Mouse (Mus musculus) C3H10T1/2 (cell line): Measurements from ENCODE around the gene Nop2. TPM values are rescaled to one million over a fixed set of nuclear protein-coding genes. Genes with fewer than 3 reads are reported as not detected.

Experiments
- polyA plus RNA-seq, 2 experiments: library from polyadenylated mRNA; unstranded; fragments of >200 nt; fragmentation: generic; extraction: Trizol; gene quantifications; one replicate each; pipeline ENCODE4 v1.2.1; 2012; ENCODE audit warnings: missing spikeins in 2 of 2

Gene Nop2
- polyA plus RNA-seq, result 10 to 100 TPM; 25.7 to 58.8 TPM

GRCm38 (mm10) chr6:125131302-125132156 is at the start of gene Nop2:
TSS of gene Nop2 (plus strand) at chr6:125131909.

DNA sequence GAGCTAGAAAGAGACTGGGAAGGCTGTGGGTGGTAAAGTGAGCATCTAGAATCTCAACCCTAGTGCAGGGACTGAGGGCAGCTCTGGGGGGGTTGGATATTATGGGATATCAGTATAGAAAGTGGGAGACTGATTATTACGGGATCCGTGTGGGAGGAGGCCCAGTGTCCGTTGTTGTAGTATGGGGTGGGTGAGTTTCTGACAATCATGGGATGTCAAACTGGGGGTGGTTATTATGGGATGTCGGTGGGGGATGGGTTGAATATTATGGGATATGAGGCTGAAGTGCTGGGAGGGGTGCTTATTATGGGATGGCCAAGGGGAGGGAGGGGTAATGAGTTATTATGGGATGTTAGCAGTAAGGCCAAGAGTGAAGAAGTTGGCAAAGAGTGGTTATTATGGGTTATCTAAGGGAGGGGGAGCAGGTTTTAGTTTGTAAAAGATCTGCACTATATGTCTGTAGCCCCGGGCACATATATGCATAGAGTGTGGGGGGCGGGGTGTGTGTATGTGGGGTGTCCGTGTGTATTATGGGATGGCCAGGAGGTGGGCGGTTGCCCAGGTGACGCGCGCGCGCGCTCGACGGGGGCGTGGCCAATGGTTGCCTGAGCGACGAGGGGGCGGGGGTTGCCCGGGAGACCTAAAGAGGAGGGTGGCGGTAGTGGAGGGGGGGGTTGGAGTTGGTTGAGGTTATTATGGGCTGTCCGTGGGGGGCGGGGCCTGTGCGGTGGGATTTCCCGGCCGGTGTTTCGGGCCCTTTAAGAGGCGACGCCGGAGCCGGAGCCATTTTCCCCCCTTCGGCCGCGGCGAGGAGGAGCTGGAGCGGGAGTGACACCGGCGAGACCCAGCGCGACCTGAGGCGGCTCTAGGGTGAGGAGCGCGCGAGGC is 36.1 kb upstream of the Nop2 start, which contains the start of gene Chd4:
Gene Chd4 (plus strand): TSS at position 591 of the 888 bp plus-strand sequence.

GRCm38 (mm10) chr6:125145001-125145400 is 13.3 kb downstream of the Nop2 start, which contains the start of gene Iffo1:
TSS of gene Iffo1 (plus strand) at chr6:125145241.

GRCm38 (mm10) chr6:125166051-125166751 is 34.5 kb downstream of the Nop2 start, which contains the start of gene Gapdh:
TSS of gene Gapdh (minus strand) at chr6:125166467.

GRCm38 (mm10) chr6:125191332-125192015 is 59.8 kb downstream of the Nop2 start, which contains the start of the genes Ncapd2 and Mrpl51:
TSS of gene Ncapd2 (minus strand) at chr6:125191701.
TSS of gene Mrpl51 (plus strand) at chr6:125191801.

Other genes with a start within 250 kb of the Nop2 start
- gene Cd4, start 243.7 kb upstream of the Nop2 start, polyA plus RNA-seq, result under 1 TPM in 1 of 2 experiments, not detected in 1; 0.04 TPM
- 1 to 10 TPM in 1 of 2 experiments, under 1 TPM in 1; 0.13 to 1.9 TPM for gene Lag3, start 220.2 kb upstream of the Nop2 start, polyA plus RNA-seq
- 1,000 to 10,000 TPM; 2,499 to 3,064 TPM for gene Ptms, start 211.8 kb upstream of the Nop2 start, polyA plus RNA-seq
- 100 to 1,000 TPM; 293 to 332 TPM for gene Mlf2, start 200.5 kb upstream of the Nop2 start, polyA plus RNA-seq
- 100 to 1,000 TPM in 1 of 2 experiments, 10 to 100 TPM in 1; 99.3 to 123 TPM for gene Cops7a, start 166.4 kb upstream of the Nop2 start, polyA plus RNA-seq
- gene Pianp, start 135.2 kb upstream of the Nop2 start, polyA plus RNA-seq, result 10 to 100 TPM in 1 of 2 experiments, 1 to 10 TPM in 1; 3.0 to 14.0 TPM
- gene Zfp384, start 122.8 kb upstream of the Nop2 start, polyA plus RNA-seq, result 10 to 100 TPM in 1 of 2 experiments, 1 to 10 TPM in 1; 9.5 to 27.6 TPM
- 10 to 100 TPM; 15.4 to 76.7 TPM for gene Ing4, start 92.1 kb upstream of the Nop2 start, polyA plus RNA-seq
- gene Acrbp, start 82.2 kb upstream of the Nop2 start, polyA plus RNA-seq, result 1 to 10 TPM in 1 of 2 experiments, under 1 TPM in 1; 0.32 to 8.6 TPM
- gene Lpar5, start 64.0 kb upstream of the Nop2 start, polyA plus RNA-seq, result under 1 TPM in 1 of 2 experiments, not detected in 1; 0.09 TPM
- gene Chd4, start 35.9 kb upstream of the Nop2 start, polyA plus RNA-seq, result 100 to 1,000 TPM in 1 of 2 experiments, 10 to 100 TPM in 1; 17.2 to 106 TPM
- gene Iffo1, start 13.3 kb downstream of the Nop2 start, polyA plus RNA-seq, result 10 to 100 TPM in 1 of 2 experiments, 1 to 10 TPM in 1; 4.2 to 22.1 TPM
- 1,000 to 10,000 TPM; 2,700 to 7,122 TPM for gene Gapdh, start 34.6 kb downstream of the Nop2 start, polyA plus RNA-seq
- 100 to 1,000 TPM in 1 of 2 experiments, 10 to 100 TPM in 1; 57.1 to 120 TPM for gene Ncapd2, start 59.8 kb downstream of the Nop2 start, polyA plus RNA-seq
- gene Mrpl51, start 59.9 kb downstream of the Nop2 start, polyA plus RNA-seq, result 100 to 1,000 TPM; 106 to 112 TPM
- 1 to 10 TPM in 1 of 2 experiments, under 1 TPM in 1; 0.22 to 2.2 TPM for gene Vamp1, start 83.6 kb downstream of the Nop2 start, polyA plus RNA-seq
- gene Tapbpl, start 100.0 kb downstream of the Nop2 start, polyA plus RNA-seq, result 10 to 100 TPM in 1 of 2 experiments, 1 to 10 TPM in 1; 1.5 to 12.5 TPM
- gene Cd27, start 105.1 kb downstream of the Nop2 start, polyA plus RNA-seq, result under 1 TPM in 1 of 2 experiments, not detected in 1; 0.25 TPM
- gene Tuba3a, start 154.1 kb downstream of the Nop2 start, polyA plus RNA-seq, result under 1 TPM in 1 of 2 experiments, not detected in 1; 0.02 TPM
- gene Ltbr, start 182.0 kb downstream of the Nop2 start, polyA plus RNA-seq, result 100 to 1,000 TPM in 1 of 2 experiments, 10 to 100 TPM in 1; 70.3 to 101 TPM
- 1 to 10 TPM in 1 of 2 experiments, under 1 TPM in 1; 0.25 to 1.7 TPM for gene Scnn1a, start 188.8 kb downstream of the Nop2 start, polyA plus RNA-seq
- gene Tnfrsf1a, start 217.5 kb downstream of the Nop2 start, polyA plus RNA-seq, result 100 to 1,000 TPM in 1 of 2 experiments, 10 to 100 TPM in 1; 44.2 to 112 TPM
- gene Plekhg6, start 248.9 kb downstream of the Nop2 start, polyA plus RNA-seq, result under 1 TPM; 0.12 to 0.84 TPM